Mouse (Mus musculus): ENCODE results near the gene Cfap157. TPM values are rescaled to one million over a fixed set of nuclear protein-coding genes. Genes with fewer than 3 reads are reported as not detected.
A peak's percentile ranks its signal among the peaks of the same experiment; 100 is the strongest.

Gene Cfap157
- polyA plus RNA-seq, 1 experiment, result 0.39 TPM

- no peak for DNase-seq (ENCODE audit: low read depth)
Measured at GRCm38 (mm10) chr2:32750887-32751664, 33.2 kb downstream of the Cfap157 start.

- DNase-seq (ENCODE audit: low read depth), result no peak
Measured at GRCm38 (mm10) chr2:32750199-32750598, 34.0 kb downstream of the Cfap157 start.

- DNase-seq (ENCODE audit: low read depth), result no peak
Measured at GRCm38 (mm10) chr2:32749082-32749481, 35.1 kb downstream of the Cfap157 start.

- DNase-seq (ENCODE audit: low read depth), result no peak
Measured at GRCm38 (mm10) chr2:32744272-32744982, 39.8 kb downstream of the Cfap157 start.

- no peak for DNase-seq (ENCODE audit: low read depth)
Measured at GRCm38 (mm10) chr2:32742173-32742531, 42.1 kb downstream of the Cfap157 start.

GRCm38 (mm10) chr2:32741273-32742172 lies 42.7 kb downstream of the Cfap157 start:
- DNase-seq (ENCODE audit: low read depth), result no peak

- DNase-seq (ENCODE audit: low read depth), result no peak
Measured at GRCm38 (mm10) chr2:32740916-32741272, 43.3 kb downstream of the Cfap157 start, which contains the start of gene 6330409D20Rik. Gene 6330409D20Rik (minus strand): TSS chr2:32741016.

- no peak for DNase-seq (ENCODE audit: low read depth)
Measured at GRCm38 (mm10) chr2:32739311-32739710, 44.9 kb downstream of the Cfap157 start.

GRCm38 (mm10) chr2:32737008-32737407 lies 47.2 kb downstream of the Cfap157 start:
- DNase-seq (ENCODE audit: low read depth), result no peak

GRCm38 (mm10) chr2:32736306-32736829 lies 47.9 kb downstream of the Cfap157 start:
- DNase-seq (ENCODE audit: low read depth), result no peak

GRCm38 (mm10) chr2:32734933-32735332 lies 49.3 kb downstream of the Cfap157 start:
- DNase-seq (ENCODE audit: low read depth), result no peak

GRCm38 (mm10) chr2:32734480-32734879 lies 49.7 kb downstream of the Cfap157 start:
- no peak for DNase-seq (ENCODE audit: low read depth)

GRCm38 (mm10) chr2:32732695-32733094 lies 51.5 kb downstream of the Cfap157 start:
- DNase-seq (ENCODE audit: low read depth), result no peak

- DNase-seq (ENCODE audit: low read depth), result no peak
Measured at GRCm38 (mm10) chr2:32731911-32732310, 52.3 kb downstream of the Cfap157 start.

- no peak for DNase-seq (ENCODE audit: low read depth)
Measured at GRCm38 (mm10) chr2:32730854-32731253, 53.4 kb downstream of the Cfap157 start.

- no peak for DNase-seq (ENCODE audit: low read depth)
Measured at GRCm38 (mm10) chr2:32729547-32729946, 54.7 kb downstream of the Cfap157 start.

- no peak for DNase-seq (ENCODE audit: low read depth)
Measured at GRCm38 (mm10) chr2:32728463-32728862, 55.8 kb downstream of the Cfap157 start.

- DNase-seq (ENCODE audit: low read depth), result peak; percentile 69
Measured at GRCm38 (mm10) chr2:32727435-32727834, 56.8 kb downstream of the Cfap157 start.

All from gonadal fat pad, adult 2 months (tissue).